Mouse (Mus musculus) spleen, adult 12 weeks (tissue): Measurements from ENCODE around the gene Fubp1.

Source experiments
- DNase-seq: peaks from one replicate; pipeline ENCODE4 v3.0.0; 2022; ENCODE audit warnings: low spot score

Gene Fubp1

GRCm38 (mm10) chr3:152193177-152193576, 17.0 kb upstream of the Fubp1 start:
- DNase-seq, result no peak

- peak; percentile 78 for DNase-seq
These were observed 16.6 kb upstream of the Fubp1 start for GRCm38 (mm10) chr3:152193635-152194097.

- peak; percentile 48 for DNase-seq
These were observed 13.0 kb upstream of the Fubp1 start for GRCm38 (mm10) chr3:152197246-152197645.

GRCm38 (mm10) chr3:152199125-152199524, 11.1 kb upstream of the Fubp1 start:
- no peak for DNase-seq

- no peak for DNase-seq
These were observed 9.0 kb upstream of the Fubp1 start for GRCm38 (mm10) chr3:152201181-152201580.

- no peak for DNase-seq
These were observed 8.6 kb upstream of the Fubp1 start for GRCm38 (mm10) chr3:152201651-152202050.

- no peak for DNase-seq
These were observed 7.3 kb upstream of the Fubp1 start for GRCm38 (mm10) chr3:152202942-152203341.

GRCm38 (mm10) chr3:152203411-152203810, 6.8 kb upstream of the Fubp1 start:
- no peak for DNase-seq

GRCm38 (mm10) chr3:152203996-152204395, 6.2 kb upstream of the Fubp1 start:
- no peak for DNase-seq

- DNase-seq, result no peak
These were observed 5.6 kb upstream of the Fubp1 start for GRCm38 (mm10) chr3:152204577-152204976.

- DNase-seq, result no peak
These were observed 3.1 kb upstream of the Fubp1 start for GRCm38 (mm10) chr3:152207156-152207555.

GRCm38 (mm10) chr3:152208096-152208885, 1.9 kb upstream of the Fubp1 start:
- no peak for DNase-seq

GRCm38 (mm10) chr3:152209177-152209966, 850 bp upstream of the Fubp1 start:
- peak; percentile 39 for DNase-seq

GRCm38 (mm10) chr3:152210728-152211391, 638 bp downstream of the Fubp1 start:
- peak; percentile 59 for DNase-seq

- DNase-seq, result no peak
These were observed 1.6 kb downstream of the Fubp1 start for GRCm38 (mm10) chr3:152211731-152212279.

- no peak for DNase-seq
These were observed 3.2 kb downstream of the Fubp1 start for GRCm38 (mm10) chr3:152213416-152213815.

GRCm38 (mm10) chr3:152224918-152225317, 14.7 kb downstream of the Fubp1 start:
- DNase-seq, result no peak

- DNase-seq, result no peak
These were observed 15.7 kb downstream of the Fubp1 start for GRCm38 (mm10) chr3:152225906-152226305.

GRCm38 (mm10) chr3:152228843-152229242, 18.6 kb downstream of the Fubp1 start:
- DNase-seq, result no peak

GRCm38 (mm10) chr3:152229271-152229670, 19.0 kb downstream of the Fubp1 start:
- no peak for DNase-seq

GRCm38 (mm10) chr3:152231333-152232100, 21.3 kb downstream of the Fubp1 start:
- no peak for DNase-seq
